Mouse (Mus musculus) ovary, postnatal 14 days (tissue): Measurements from ENCODE around the gene Prpf8.
"Not testable (repeated sequence)": the region's sequence is repeated elsewhere in the genome, so short reads cannot be mapped to it uniquely, and the experiment has no call there.

Experiments used
- DNase-seq: peaks from one replicate; pipeline ENCODE4 v3.0.0; 2022; ENCODE audit warnings: low spot score

The Prpf8 gene

DNA sequence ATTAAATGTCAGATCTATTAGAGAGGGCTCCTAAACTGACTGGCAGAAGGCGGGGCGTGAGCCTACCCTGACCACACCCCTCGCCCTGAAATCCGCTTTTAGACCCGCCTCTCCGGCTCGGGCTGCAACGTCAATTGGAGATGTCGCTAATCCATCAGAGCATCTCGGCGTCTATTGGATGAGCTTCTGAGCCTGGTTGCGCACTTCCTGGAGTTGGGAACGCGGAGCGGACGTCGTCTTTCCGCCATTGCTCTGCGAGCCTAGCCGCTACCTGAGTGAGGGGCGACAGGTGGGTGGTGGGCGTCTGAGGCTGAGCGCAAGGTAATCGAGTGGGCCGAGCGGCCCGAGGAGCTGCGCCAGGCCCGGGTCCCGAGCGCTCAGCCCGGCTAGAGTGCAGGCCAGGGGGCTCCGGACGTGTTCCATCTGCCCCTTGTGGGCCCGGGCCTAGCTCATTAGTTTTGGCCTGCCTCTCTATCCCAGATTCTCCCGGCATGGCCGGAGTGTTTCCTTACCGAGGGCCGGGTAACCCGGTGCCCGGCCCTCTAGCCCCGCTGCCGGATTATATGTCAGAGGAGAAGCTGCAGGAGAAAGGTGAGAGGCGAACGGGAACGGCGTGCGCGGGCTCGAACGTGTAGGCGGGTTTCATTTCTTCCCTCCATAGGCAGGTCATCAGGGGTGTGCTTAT is at the start of gene Prpf8:
TSS of gene Prpf8 (plus strand) at position 216 of the 685 bp plus-strand sequence.
- DNase-seq, result peak; percentile 96

DNA sequence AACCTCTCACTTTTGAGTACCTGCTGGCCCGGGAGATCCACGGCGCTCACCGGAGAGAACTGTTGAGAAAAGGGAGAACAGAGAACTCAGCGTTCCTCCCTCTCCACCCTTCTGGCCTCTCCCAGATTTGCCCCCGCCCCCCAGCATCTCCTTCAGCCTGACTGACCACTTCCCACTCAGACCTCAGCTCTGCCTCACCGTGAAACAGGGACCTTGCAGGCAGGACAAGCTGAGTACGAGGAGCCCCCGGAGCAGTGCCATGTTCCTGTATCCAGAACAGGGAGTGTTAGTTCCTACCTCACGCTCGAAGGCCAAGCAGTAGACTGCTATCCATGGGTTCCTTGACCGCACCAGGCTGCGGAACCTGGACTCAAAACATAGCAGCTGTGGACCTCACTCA is 48.4 kb upstream of the Prpf8 start:
- no peak for DNase-seq

DNA sequence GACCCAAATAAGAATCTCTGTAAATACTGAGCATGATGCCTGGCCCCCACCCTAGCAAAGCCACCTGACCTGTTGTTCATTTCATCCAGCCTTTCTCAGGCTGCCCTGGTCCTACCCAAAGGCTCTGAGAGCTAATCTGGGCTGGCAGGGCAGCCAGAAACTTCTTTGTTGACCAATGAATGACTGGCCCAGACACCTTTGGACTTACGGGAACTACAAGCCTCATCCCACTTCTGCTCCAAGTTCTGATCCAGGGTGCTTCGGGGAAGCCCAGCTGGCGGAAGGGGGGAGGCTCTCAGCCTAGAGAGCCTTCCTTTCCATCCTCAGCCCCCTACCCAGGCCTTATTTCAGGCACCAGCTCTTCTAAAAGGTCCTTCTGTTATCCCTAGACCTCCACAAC is 47.8 kb upstream of the Prpf8 start:
- no peak for DNase-seq

DNA sequence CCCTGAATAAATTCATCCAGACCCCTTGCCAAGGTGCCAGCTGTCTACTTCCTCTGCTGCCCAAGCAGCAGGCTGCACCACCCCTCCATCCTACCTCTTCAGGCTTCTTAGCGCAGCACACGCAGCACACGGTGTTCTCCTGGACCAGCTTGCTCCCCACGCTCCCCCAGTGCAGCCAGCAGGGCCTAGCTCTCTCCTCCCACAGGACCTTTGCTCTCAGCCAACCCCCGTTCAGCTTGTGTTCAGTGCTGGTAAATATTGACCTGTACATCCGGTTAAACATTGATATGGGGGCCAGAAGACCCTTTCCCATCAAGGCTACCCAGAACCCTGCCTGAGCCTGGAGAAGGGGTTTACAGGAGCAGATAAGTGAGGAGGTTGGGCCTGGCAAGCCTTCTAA is 47.3 kb upstream of the Prpf8 start, which contains the start of gene Serpinf2:
TSS of gene Serpinf2 (minus strand) at position 229 of the 400 bp plus-strand sequence.
- DNase-seq, result no peak

DNA sequence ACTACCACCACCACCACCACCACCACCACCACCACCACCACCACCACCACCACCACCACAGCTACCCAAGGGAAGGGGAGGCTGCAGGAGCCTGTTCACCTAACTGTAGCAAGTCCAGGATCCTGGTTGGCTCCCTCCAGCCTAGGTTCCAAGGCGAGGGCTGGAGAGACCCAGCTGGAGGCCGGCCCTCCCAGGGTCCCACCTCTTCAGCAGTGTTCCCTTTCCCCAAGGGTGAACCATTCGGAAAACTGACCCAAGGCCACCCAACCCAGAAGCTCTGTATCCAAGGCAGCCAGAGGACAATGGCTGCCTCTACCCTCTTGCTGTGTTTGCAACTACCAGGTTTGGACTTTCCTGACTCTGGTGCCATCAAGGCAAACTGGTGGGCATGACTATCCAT is 46.7 kb upstream of the Prpf8 start:
- DNase-seq, result no peak

DNA sequence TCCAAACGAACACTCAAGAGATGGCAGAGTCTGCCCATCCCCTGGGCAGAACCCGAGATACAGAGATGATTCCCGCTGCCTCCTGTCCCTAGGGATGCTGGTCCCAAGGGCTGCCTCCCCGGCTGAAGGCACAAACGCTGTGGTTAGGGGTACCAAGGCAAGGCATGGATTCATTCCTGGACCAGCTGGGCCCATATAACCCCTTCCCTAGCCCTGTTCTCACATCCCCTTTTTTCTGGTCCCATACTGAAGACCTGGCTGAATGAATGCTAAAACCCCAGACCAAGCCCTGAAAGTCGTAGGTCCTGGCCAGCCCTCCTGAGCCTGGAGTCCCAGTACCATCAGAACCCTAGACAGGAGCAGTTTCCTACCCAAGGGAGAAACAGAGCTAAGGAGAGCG is 45.6 kb upstream of the Prpf8 start:
- no peak for DNase-seq

DNA sequence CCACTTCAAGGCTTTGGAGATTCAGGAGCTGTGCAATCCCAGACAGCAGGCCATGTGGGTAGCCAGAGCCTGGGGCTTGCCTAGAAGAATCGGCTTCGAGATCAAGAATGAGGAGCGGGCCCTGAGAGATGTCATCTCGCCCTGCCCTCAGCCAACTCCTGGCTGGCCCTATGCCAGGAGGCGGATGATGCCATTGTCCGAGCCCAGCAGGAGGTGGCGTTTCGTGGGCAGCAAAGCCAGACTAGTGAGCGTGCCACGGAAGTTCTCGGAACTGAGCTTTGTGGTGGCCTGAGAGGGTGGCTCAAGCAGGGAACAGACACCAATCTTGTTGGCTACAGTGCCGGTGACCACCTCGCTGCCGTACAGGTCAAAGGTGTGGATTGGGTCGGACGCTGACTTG is 45.0 kb upstream of the Prpf8 start:
- DNase-seq, result no peak

DNA sequence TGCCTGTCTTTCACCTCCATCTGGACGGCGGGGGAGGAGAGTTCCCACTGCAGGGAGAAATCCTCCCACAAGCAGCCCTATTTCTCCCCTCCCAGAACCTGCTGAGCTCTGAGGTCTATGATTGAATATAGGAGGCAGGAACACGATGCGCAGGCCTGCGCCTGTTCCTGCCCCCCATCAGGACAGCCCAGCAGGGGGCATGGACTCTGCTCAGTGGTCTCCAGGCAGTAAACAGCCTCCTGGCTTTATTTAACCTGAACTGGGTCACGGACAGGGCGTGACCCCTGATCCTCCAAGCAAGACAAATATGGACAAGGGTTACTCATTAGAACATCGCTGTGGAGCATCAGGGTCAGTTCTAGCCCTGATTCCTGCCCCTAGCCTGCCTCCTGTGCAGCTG is 42.9 kb upstream of the Prpf8 start:
- DNase-seq, result no peak

DNA sequence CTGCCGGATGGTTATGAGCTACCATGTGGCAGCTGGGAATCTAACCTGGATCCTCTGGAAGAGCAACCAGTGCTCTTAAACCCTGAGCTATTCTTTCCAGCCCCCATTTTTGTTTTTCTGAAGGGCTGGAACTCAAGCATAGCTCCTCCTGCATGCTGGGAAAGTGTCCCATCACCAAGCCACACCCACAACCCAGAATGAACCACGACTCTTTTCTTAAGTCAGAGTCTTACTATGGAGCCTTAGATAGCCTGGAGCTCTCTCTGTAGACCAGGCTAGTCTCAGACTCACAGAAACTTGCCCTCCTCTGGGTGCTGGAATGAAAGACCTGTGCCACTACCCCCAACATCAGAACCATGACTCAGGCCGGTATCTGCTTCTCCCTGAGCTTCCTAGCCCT is 38.0 kb upstream of the Prpf8 start:
- no peak for DNase-seq

DNA sequence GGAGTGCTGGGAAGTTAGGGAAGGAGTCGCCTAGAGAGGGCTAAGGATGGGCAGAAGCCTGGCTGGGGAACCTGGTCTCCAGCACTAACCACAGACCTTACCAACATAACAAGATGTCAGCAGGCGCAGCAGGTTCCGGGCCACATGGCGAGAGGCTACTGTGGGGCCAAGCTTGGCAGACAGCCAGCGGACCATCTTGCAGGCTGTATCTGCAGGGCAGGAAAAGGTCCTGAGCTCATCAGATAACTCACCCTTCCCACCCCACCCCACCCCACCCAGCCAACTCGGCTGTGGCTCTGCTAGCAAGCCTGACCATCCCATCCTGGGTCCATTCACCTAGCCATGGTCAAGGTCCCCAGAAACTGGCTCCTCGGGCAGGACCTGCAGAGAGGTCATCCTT is 36.9 kb upstream of the Prpf8 start:
- DNase-seq, result no peak

DNA sequence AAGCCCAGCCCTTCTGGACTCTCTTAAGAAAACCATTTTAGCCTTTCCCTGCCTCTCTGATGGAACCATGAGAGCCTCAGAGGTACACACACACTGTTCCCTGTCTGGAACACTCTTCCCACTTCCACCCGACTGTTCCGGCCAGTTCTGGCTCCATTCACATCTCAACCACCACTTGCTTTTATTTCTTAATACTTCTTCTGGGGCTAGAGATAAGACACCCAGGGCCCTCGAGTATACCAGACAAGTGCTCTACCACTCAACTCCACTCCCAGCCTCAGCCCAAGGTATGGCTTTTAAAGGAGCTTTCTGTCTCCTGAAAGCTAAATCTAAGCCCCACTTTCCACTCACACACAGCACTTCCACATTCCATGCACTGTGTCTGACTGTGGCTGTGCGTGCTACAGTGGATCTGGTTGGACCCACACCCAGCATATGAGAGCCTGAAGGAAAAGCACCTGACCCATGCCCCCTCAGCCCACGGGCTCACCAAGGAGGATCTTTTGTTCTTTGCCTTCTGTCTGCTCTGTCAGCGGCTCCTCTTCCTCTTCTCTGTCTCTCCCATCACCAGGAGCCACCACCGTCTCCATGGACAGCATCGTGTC is 36.2 kb upstream of the Prpf8 start:
- no peak for DNase-seq

DNA sequence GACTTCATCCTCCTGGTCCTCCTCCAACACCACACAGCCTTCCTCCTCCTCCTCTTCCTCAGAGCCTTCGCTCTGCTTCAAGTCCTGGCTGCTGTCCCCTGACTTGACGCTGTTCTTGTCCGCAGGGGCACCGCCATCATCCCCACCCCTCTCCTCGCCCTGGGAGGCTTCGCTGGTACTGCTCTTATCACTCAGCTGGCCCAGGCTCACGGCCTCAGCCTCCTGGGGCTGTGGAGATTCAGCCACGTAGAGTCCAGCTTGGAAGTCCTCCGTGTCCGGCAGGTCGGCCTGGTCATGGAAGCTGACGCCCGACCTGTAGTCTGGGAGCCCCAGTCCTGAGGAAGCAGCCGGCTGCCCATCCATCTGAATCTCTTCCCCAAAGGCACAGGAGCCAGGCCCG is 35.7 kb upstream of the Prpf8 start:
- no peak for DNase-seq

DNA sequence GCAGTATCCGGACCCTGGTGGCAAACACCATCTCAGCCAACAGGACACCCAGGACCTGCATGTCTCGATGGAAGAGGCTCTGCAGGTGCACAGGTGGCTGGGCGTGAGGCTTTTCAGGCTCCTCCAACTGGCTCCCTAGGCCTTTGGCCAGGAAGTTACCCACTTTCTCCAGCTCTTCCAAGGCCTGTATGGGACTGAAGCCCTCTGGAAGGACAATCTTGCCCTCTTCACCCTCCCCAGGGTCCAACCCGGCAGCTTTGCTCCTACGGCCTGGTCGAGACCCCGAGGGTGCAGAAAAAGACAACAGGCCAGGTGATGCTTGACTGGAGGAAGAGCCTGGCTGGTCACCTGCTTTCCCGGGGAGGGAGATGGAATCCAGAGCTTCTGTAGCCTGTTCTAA is 34.5 kb upstream of the Prpf8 start:
- DNase-seq, result no peak

DNA sequence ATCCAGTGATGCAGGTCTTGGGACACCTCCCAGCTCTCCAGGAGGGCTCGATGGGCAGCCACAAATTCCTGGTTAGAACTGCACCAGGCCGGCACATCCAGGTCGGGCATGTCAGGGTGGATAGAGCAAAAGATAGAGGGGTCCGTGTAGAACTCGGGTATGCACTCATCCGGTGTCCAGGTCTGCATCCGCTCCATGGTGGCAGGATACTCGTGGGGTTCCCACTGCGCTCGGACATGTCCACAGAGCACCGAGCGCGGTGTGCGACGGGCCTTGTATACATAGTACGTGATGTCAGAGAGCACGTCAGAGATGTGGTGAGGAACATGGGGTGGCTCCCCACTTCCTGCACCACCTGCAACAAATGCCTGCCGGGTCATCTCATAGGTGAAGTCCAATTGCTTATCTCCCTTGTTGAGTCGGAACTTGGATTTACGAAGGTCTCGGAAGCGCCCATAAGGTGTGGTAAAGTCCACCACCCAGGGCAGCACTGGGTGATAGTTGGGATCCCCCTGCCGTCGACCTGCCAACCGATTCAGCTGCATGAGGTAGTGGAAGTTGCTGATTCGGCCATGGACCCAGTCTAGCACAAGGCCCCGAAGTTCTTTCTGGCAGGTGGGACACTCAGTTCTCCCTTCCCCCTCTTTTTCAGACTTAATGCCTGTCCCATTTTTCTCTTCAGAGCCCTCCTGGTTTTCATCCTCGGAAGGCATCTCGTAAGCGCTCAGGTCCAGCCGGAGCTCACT is 33.6 kb upstream of the Prpf8 start:
- no peak for DNase-seq

DNA sequence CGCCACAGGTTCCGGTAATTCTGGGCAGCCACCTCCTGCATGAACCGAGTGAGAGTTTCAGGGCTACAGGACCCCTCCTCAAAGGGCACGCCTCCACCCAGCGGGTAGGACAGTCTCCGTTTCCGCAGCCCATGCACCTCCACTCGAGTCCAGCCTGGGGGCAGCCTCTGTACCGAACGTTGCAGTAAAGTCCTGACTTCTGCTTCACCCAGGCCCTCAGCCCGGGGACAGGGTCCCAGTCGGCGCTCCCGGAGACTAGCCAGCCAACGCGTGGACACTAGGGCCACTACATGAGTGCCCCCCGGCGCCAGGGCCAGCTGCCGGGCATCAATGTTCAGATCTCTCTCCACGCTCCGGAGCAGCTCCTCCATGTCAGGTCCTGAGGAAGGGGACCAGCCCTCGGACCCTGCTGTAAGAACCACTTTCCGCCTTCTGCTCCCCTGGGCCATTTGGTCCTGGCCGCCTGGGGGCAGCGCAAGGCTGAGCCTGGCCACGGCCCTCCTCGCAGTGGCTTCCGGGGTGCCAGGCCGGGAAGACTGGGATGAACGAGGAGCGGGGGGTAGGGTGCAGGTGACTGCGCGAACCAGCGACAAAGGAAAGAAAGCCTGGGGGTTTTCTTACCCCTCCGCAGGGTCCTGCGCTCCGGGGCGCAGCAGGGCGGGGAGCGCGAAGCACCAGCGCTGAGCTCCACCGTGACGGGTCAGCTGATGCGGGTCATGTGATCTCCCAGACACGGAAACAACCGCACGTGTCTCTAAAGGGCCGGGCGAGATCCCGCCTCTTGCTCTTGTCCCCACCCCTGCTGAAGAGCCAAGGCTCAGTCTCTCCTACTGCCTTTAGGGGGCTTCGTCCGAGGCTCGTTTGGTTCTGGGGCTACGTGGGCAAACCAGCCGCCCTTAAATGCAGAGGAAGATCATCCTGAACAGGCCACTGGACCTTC is 32.4 kb upstream of the Prpf8 start, which contains the start of gene Wdr81:
TSS of gene Wdr81 (minus strand) at position 727 of the 940 bp plus-strand sequence.
- peak; percentile 70 for DNase-seq

DNA sequence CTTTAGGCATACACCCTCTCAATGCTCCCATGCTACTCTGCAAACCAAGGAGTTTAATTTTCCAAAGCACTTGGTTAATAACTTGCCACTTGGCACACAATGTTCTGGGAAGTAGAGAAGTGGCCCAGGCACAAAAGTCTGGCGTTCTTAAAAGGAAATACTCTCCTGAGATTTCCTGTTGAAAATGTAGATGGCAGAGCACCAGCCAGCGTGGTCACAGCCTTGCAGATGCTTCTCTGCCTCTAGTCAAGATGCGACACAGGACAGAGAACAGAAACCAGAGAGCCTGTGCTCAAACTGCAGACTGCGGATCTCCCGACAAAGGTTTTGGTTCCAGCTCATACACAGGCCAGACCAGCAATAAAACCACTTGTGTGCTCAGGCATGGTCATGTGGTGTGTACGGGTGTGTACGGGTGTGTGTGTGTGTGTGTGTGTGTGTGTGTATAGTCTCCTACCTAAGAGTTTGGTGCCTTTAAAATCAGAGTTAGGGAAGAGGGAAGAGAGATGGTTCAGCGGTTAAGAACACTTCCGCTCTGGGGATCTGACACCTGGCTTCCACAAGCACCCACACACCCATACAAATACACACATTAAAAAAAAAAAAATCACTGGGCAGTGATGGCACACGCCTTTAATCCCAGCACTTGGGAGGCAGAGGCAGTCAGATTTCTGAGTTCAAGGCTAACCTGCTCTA is 31.4 kb upstream of the Prpf8 start:
- no peak for DNase-seq

DNA sequence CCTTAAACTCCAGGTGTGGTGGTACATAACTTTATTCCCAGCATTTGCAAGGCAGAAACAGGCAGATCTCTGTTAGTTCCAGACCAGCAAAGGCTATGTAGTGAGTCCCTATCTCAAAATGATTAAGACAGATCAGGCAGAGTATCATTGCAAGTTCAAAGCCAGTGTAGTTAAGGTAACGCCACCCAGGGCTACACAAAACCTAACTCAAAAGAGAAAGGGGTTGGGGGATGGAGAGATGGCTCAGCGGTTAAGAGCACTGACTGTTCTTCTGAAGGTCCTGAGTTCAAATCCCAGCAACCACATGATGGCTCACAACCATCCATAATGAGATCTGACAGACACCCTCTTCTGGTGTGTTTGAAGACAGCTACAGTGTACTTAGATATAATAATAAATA is 30.6 kb upstream of the Prpf8 start:
- not testable (repeated sequence) for DNase-seq

DNA sequence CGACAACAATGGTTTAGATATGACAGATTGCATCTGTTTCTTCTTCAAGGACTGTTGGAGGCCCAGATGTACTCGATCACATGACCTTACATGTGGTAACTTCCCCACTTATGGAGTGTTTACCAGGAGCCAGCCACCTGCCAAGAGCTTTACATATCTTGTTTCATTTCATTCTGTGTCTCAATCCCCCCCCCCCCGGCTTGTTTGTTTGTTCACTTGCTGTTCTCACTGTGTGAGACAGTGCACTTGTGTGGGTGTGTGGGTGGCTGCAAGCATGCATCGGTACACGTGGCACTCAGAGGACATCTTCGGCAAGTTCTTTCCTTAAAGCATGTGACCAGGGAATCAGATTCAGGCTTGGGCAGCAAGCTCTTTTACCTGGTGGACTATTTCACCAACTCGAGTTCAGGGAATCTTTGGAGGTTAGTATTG is 30.2 kb upstream of the Prpf8 start:
- no peak for DNase-seq

DNA sequence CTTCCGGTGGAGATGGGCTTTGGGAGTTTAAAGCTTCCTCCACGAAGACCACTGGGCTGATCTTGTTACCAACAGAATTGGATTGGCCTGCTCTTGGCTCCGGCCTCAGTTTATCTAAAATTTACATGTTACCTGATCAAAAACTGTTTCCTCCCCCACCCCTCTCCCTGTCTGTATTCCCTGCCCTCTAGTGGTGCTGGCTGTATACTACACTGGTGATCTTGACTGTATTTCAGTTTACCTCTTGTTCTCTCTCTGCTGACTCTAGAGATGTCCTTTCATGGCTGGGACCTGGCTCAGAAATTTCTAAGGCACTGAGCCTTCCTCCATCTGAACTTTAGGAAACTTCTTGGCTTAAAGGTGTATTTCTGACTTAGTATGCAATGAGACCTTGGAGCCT is 28.4 kb upstream of the Prpf8 start:
- no peak for DNase-seq

DNA sequence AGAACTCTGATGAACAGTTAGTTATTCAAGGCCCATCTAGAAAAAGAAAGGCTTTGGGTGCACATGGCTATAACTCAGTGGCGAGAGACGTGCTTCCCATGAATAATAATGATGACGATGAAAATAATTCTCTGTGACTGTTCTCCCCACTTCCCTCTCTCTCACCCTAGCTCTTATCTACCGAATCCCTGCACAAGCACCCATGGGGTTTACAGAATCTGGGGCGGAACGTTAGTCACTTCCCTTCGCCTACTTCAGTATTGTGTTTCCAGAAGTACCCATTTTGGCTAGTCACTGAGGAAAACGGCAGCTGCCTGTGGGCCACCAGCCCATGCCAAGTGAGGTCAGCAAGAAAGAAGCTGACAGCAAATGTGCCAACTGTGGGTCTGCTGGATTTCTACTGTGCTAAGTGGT is 28.0 kb upstream of the Prpf8 start:
- no peak for DNase-seq

DNA sequence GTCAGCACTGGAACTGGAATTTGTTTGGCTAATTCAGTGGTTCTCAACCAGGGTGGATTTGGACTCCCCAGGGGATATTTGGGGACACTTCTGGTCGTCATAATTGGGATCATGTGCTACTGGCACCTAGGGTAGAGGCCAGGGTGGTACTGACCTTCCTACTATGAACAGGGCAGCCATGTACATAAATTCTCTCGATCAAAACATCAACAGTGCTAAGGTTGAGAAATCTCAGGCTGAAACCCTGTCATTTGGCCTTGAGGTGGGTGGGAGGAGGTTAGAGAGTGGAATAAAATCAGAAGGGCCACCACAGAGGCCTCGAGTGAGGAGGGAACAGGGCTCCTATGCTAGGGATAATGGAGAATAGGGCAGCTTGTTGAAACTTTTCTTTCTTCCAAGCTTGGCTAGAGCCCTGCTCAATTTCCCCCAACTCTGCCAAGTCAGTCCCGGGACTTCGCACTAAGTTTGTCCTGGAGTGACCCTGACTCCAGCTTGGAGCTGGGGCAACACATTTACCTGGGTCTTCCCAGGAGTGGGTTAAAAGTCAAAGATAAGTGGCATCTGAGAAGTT is 27.4 kb upstream of the Prpf8 start:
- no peak for DNase-seq
